Mouse (Mus musculus): ENCODE measurements at regions not wholly inside any gene's neighbourhood (a gene's known extent, or its start where the extent isn't known, plus 50 kb on each side); places are given as distances from the start of the nearest gene placed in this dataset.

GRCm38 (mm10) chrX:11097581-11098254 is 201.3 kb upstream of the H2al1a start:
- H3K36me3 ChIP-seq (ENCODE audit: control insufficient read depth, insufficient read depth, low read length) = no peaks in the 10 kb centered on the region
- H3K4me1 ChIP-seq (ENCODE audit: control insufficient read depth, insufficient read depth, low read length) = no peaks in the 10 kb centered on the region
- no peak overlapping the region for H3K27ac ChIP-seq (ENCODE audit: control insufficient read depth, insufficient read depth, low read depth, low read length)
- TF ChIP-seq CTCF (IDR thresholded peaks at IDR 0.05; ENCODE audit: control insufficient read depth, insufficient read depth, insufficient replicate concordance, low read depth, low read length) = no peak
- TF ChIP-seq POLR2A (IDR thresholded peaks at IDR 0.05; ENCODE audit: control insufficient read depth, low read depth, low read length) = no peak
- no peaks in the 10 kb centered on the region for H3K27me3 ChIP-seq (ENCODE audit: control insufficient read depth, insufficient read depth, low read length)
- H3K4me3 ChIP-seq (ENCODE audit: control insufficient read depth, low read depth, low read length) = no peak overlapping the region

- no peak overlapping the region for H3K4me3 ChIP-seq (ENCODE audit: control insufficient read depth, low read depth, low read length)
- no peak overlapping the region for H3K27ac ChIP-seq (ENCODE audit: control insufficient read depth, insufficient read depth, low read depth, low read length)
- TF ChIP-seq POLR2A (IDR thresholded peaks at IDR 0.05; ENCODE audit: control insufficient read depth, low read depth, low read length) (no peak), CTCF (IDR thresholded peaks at IDR 0.05; ENCODE audit: control insufficient read depth, insufficient read depth, insufficient replicate concordance, low read depth, low read length) (no peak)
- no peaks in the 10 kb centered on the region for H3K36me3 ChIP-seq (ENCODE audit: control insufficient read depth, insufficient read depth, low read length)
- no peaks in the 10 kb centered on the region for H3K27me3 ChIP-seq (ENCODE audit: control insufficient read depth, insufficient read depth, low read length)
- H3K4me1 ChIP-seq (ENCODE audit: control insufficient read depth, insufficient read depth, low read length) = no peaks in the 10 kb centered on the region
These were observed 200.7 kb upstream of the H2al1a start for GRCm38 (mm10) chrX:11098366-11098765.

- TF ChIP-seq POLR2A (IDR thresholded peaks at IDR 0.05; ENCODE audit: control insufficient read depth, low read depth, low read length) = no peak
- TF ChIP-seq CTCF (IDR thresholded peaks at IDR 0.05; ENCODE audit: control insufficient read depth, insufficient read depth, insufficient replicate concordance, low read depth, low read length) = no peak
- Histone ChIP-seq H3K4me1 (ENCODE audit: control insufficient read depth, insufficient read depth, low read length) (no peaks in the 10 kb centered on the region), H3K4me3 (ENCODE audit: control insufficient read depth, low read depth, low read length) (no peak overlapping the region), H3K27me3 (ENCODE audit: control insufficient read depth, insufficient read depth, low read length) (no peaks in the 10 kb centered on the region), H3K27ac (ENCODE audit: control insufficient read depth, insufficient read depth, low read depth, low read length) (no peak overlapping the region), H3K36me3 (ENCODE audit: control insufficient read depth, insufficient read depth, low read length) (no peaks in the 10 kb centered on the region)
These were observed 199.6 kb upstream of the H2al1a start for GRCm38 (mm10) chrX:11099146-11100087.

- Histone ChIP-seq H3K27me3 (ENCODE audit: control insufficient read depth, insufficient read depth, low read length) (no peaks in the 10 kb centered on the region), H3K36me3 (ENCODE audit: control insufficient read depth, insufficient read depth, low read length) (no peaks in the 10 kb centered on the region), H3K4me3 (ENCODE audit: control insufficient read depth, low read depth, low read length) (no peak overlapping the region), H3K4me1 (ENCODE audit: control insufficient read depth, insufficient read depth, low read length) (no peaks in the 10 kb centered on the region), H3K27ac (ENCODE audit: control insufficient read depth, insufficient read depth, low read depth, low read length) (no peak overlapping the region)
- TF ChIP-seq POLR2A (IDR thresholded peaks at IDR 0.05; ENCODE audit: control insufficient read depth, low read depth, low read length) (no peak), CTCF (IDR thresholded peaks at IDR 0.05; ENCODE audit: control insufficient read depth, insufficient read depth, insufficient replicate concordance, low read depth, low read length) (no peak)
These were observed 198.1 kb upstream of the H2al1a start for GRCm38 (mm10) chrX:11100935-11101334.

- H3K4me1 ChIP-seq (ENCODE audit: control insufficient read depth, insufficient read depth, low read length) = no peaks in the 10 kb centered on the region
- no peaks in the 10 kb centered on the region for H3K27me3 ChIP-seq (ENCODE audit: control insufficient read depth, insufficient read depth, low read length)
- no peaks in the 10 kb centered on the region for H3K36me3 ChIP-seq (ENCODE audit: control insufficient read depth, insufficient read depth, low read length)
- TF ChIP-seq POLR2A (IDR thresholded peaks at IDR 0.05; ENCODE audit: control insufficient read depth, low read depth, low read length) (no peak), CTCF (IDR thresholded peaks at IDR 0.05; ENCODE audit: control insufficient read depth, insufficient read depth, insufficient replicate concordance, low read depth, low read length) (no peak)
- H3K27ac ChIP-seq (ENCODE audit: control insufficient read depth, insufficient read depth, low read depth, low read length) = peak overlapping the region; percentile 21; the same call in 1 of the 2 replicates
- no peak overlapping the region for H3K4me3 ChIP-seq (ENCODE audit: control insufficient read depth, low read depth, low read length)
These were observed 167.8 kb upstream of the H2al1a start for GRCm38 (mm10) chrX:11131253-11131652.

GRCm38 (mm10) chrX:11139971-11140421 is 159.1 kb upstream of the H2al1a start:
- Histone ChIP-seq H3K4me1 (ENCODE audit: control insufficient read depth, insufficient read depth, low read length) (no peaks in the 10 kb centered on the region), H3K27ac (ENCODE audit: control insufficient read depth, insufficient read depth, low read depth, low read length) (no peak overlapping the region), H3K36me3 (ENCODE audit: control insufficient read depth, insufficient read depth, low read length) (no peaks in the 10 kb centered on the region), H3K4me3 (ENCODE audit: control insufficient read depth, low read depth, low read length) (no peak overlapping the region), H3K27me3 (ENCODE audit: control insufficient read depth, insufficient read depth, low read length) (no peaks in the 10 kb centered on the region)
- TF ChIP-seq POLR2A (IDR thresholded peaks at IDR 0.05; ENCODE audit: control insufficient read depth, low read depth, low read length) = no peak
- TF ChIP-seq CTCF (IDR thresholded peaks at IDR 0.05; ENCODE audit: control insufficient read depth, insufficient read depth, insufficient replicate concordance, low read depth, low read length) = no peak

GRCm38 (mm10) chrX:11141294-11141693 is 157.8 kb upstream of the H2al1a start:
- Histone ChIP-seq H3K4me3 (ENCODE audit: control insufficient read depth, low read depth, low read length) (no peak overlapping the region), H3K36me3 (ENCODE audit: control insufficient read depth, insufficient read depth, low read length) (no peaks in the 10 kb centered on the region), H3K27me3 (ENCODE audit: control insufficient read depth, insufficient read depth, low read length) (no peaks in the 10 kb centered on the region), H3K4me1 (ENCODE audit: control insufficient read depth, insufficient read depth, low read length) (no peaks in the 10 kb centered on the region), H3K27ac (ENCODE audit: control insufficient read depth, insufficient read depth, low read depth, low read length) (no peak overlapping the region)
- no peak for TF ChIP-seq CTCF (IDR thresholded peaks at IDR 0.05; ENCODE audit: control insufficient read depth, insufficient read depth, insufficient replicate concordance, low read depth, low read length)
- TF ChIP-seq POLR2A (IDR thresholded peaks at IDR 0.05; ENCODE audit: control insufficient read depth, low read depth, low read length) = no peak

All from testis, adult 2 months (tissue).